Mouse (Mus musculus) brain, embryonic 14.5 days (tissue): ENCODE results near the gene Samd14.

ENCODE experiments used
- CTCF ChIP-seq: fragments of 200-500 bp; IDR thresholded peaks from 2 replicates; pipeline ENCODE4 v1.5.1; 2012; ENCODE audit warnings: inconsistent platforms, mild to moderate bottlenecking, moderate library complexity, borderline replicate concordance; ENCODE audit not compliant: insufficient read depth, insufficient read length; ENCODE audit errors: extremely low read depth
- POLR2A ChIP-seq: fragments of 200-500 bp; IDR thresholded peaks from 2 replicates; pipeline ENCODE4 v1.6.1; 2012; ENCODE audit warnings: mild to moderate bottlenecking, inconsistent platforms, borderline replicate concordance; ENCODE audit not compliant: poor library complexity, insufficient read depth, insufficient read length, severe bottlenecking; ENCODE audit errors: extremely low read depth

- no peak for TF ChIP-seq CTCF
- TF ChIP-seq POLR2A, result no peak
Observed at GRCm38 (mm10) chr11:94962534-94963101, 47.1 kb upstream of the Samd14 start.
